Mouse (Mus musculus) liver, embryonic 14.5 days (tissue): Measurements from ENCODE around the gene Srgap1.

Source experiments
- CTCF ChIP-seq: IDR thresholded peaks from 2 replicates; pipeline ENCODE4 v1.5.1; 2016; ENCODE audit warnings: antibody characterized with exemption, low read depth, control low read depth
- EP300 ChIP-seq: IDR thresholded peaks from 2 replicates; pipeline ENCODE4 v1.6.1; 2016; ENCODE audit warnings: antibody characterized with exemption, low read depth

- no peak for TF ChIP-seq EP300
- no peak for TF ChIP-seq CTCF
Observed at GRCm38 (mm10) chr10:121750175-121750574, 296.9 kb downstream of the Srgap1 start.
